In genomic region chr9:106368112-106368717, GRCm38 (mm10) we compare ENCODE assay signal across 8 mouse cellular contexts. TPM values are rescaled to one million over a fixed set of nuclear protein-coding genes. Genes with fewer than 3 reads are reported as not detected.
A peak's percentile ranks its signal among the peaks of the same experiment; 100 is the strongest.
DNase-seq lines count a peak whose midpoint lies in the region; ATAC-seq lines count a peak whose summit lies in the region.

TSS of gene Dusp7 (plus strand) at chr9:106368632.

- peak; percentile 87 for DNase-seq in 3134 (ENCODE audit: extremely low read depth, insufficient read length, low spot score)
- peak; percentile 91 for DNase-seq in adrenal gland, postnatal 14 days
- peak; percentile 88 for DNase-seq in embryonic facial prominence, embryonic 10.5 days (ENCODE audit: low spot score)
- DNase-seq in heart, adult 11 months = peak; percentile 99
- peak; percentile 83 for DNase-seq in kidney, adult 11 months
- DNase-seq in limb, embryonic 11.5 days (ENCODE audit: low spot score) = peak; percentile 84
- DNase-seq in spleen, adult 18-20 months = peak; percentile 75 to 80

- peak within 1 kb of the TSS; percentile 97 for H3K9ac ChIP-seq in limb, embryonic 11.5 days (ENCODE audit: low read length)
- peak within 1 kb of the TSS; percentile 92 for H3K9ac ChIP-seq in midbrain, embryonic 12.5 days (replicated peaks)

- peak; percentile 61 for ATAC-seq in limb, embryonic 11.5 days (ENCODE audit: insufficient number of reproducible peaks, low FRiP score, low TSS enrichment, low read depth)
- ATAC-seq in midbrain, embryonic 12.5 days (ENCODE audit: low FRiP score, low read depth) = peak; percentile 75

- H3K27ac ChIP-seq in embryonic facial prominence, embryonic 10.5 days (replicated peaks) = peak within 1 kb of the TSS; percentile 97
- peak within 1 kb of the TSS; percentile 98 for H3K27ac ChIP-seq in limb, embryonic 11.5 days (replicated peaks; ENCODE audit: low read depth, low read length)
- peak within 1 kb of the TSS; percentile 97 for H3K27ac ChIP-seq in midbrain, embryonic 12.5 days (replicated peaks)

- 4% methylated on average over 57 of the region's 57 CpGs for WGBS in embryonic facial prominence, embryonic 10.5 days
- 0% methylated on average over 35 of the region's 57 CpGs for WGBS in limb, embryonic 11.5 days
- under 1% methylated on average over 44 of the region's 57 CpGs for WGBS in midbrain, embryonic 12.5 days

- H3K27me3 ChIP-seq in embryonic facial prominence, embryonic 10.5 days (replicated peaks; ENCODE audit: low read depth, poor library complexity, severe bottlenecking) = no peaks in the 10 kb centered on the region
- no peaks in the 10 kb centered on the region for H3K27me3 ChIP-seq in limb, embryonic 11.5 days (ENCODE audit: control insufficient read depth, insufficient read depth, low read length)
- peaks cover 12% of the 10 kb centered on the region for H3K27me3 ChIP-seq in midbrain, embryonic 12.5 days

- peak within 1 kb of the TSS; percentile 82 for H3K4me3 ChIP-seq in embryonic facial prominence, embryonic 10.5 days
- peak within 1 kb of the TSS; percentile 81 for H3K4me3 ChIP-seq in limb, embryonic 11.5 days (ENCODE audit: low read depth, low read length)
- H3K4me3 ChIP-seq in midbrain, embryonic 12.5 days = peak within 1 kb of the TSS; percentile 83

- H3K4me2 ChIP-seq in limb, embryonic 11.5 days (ENCODE audit: low read depth, severe bottlenecking) = peak within 1 kb of the TSS; percentile 87
- H3K4me2 ChIP-seq in midbrain, embryonic 12.5 days (replicated peaks) = peak within 1 kb of the TSS; percentile 89

- no peaks in the 10 kb centered on the region for H3K9me3 ChIP-seq in embryonic facial prominence, embryonic 10.5 days
- H3K9me3 ChIP-seq in limb, embryonic 11.5 days (ENCODE audit: control insufficient read depth, low read length) = no peaks in the 10 kb centered on the region
- H3K9me3 ChIP-seq in midbrain, embryonic 12.5 days = no peaks in the 10 kb centered on the region

- H3K36me3 ChIP-seq in embryonic facial prominence, embryonic 10.5 days (replicated peaks) = peaks cover 35% of the 10 kb centered on the region
- peaks cover 17% of the 10 kb centered on the region for H3K36me3 ChIP-seq in limb, embryonic 11.5 days (ENCODE audit: control insufficient read depth, insufficient read depth, low read length)
- H3K36me3 ChIP-seq in midbrain, embryonic 12.5 days = peaks cover 19% of the 10 kb centered on the region

- peaks cover 76% of the 10 kb centered on the region for H3K4me1 ChIP-seq in embryonic facial prominence, embryonic 10.5 days
- H3K4me1 ChIP-seq in limb, embryonic 11.5 days (ENCODE audit: control insufficient read depth, insufficient read depth, low read length) = peaks cover 48% of the 10 kb centered on the region
- peaks cover 43% of the 10 kb centered on the region for H3K4me1 ChIP-seq in midbrain, embryonic 12.5 days

RNA-seq across cellular contexts. Expression of gene Dusp7, which starts in this region (rescaled TPM):
- total RNA-seq in adrenal gland, postnatal 14 days (2021) = 21.1 and 26.0 TPM in 2 replicates
- 29.5 and 30.8 TPM in 2 replicates for polyA plus RNA-seq in embryonic facial prominence, embryonic 10.5 days (2016; fragmentation: Nextera tagmentation; extraction: Ambion mirVana)
- 63.4 and 67.4 TPM in 2 replicates for polyA plus RNA-seq in limb, embryonic 11.5 days (2014; fragmentation: Nextera tagmentation; extraction: Ambion mirVana)
- polyA plus RNA-seq in midbrain, embryonic 12.5 days (2016; fragmentation: Nextera tagmentation; extraction: Ambion mirVana) = 14.5 and 14.9 TPM in 2 replicates

Comparison
In these comparisons a context has a peak if more than half of its experiments do, and no peak if none do; other contexts are left out.
1. Peak in every context shown above with its lines: DNase-seq, ATAC-seq, H3K4me3 ChIP-seq and H3K27ac ChIP-seq.